Mouse (Mus musculus) neural tube, embryonic 14.5 days (tissue): Measurements from ENCODE around the gene Rfxank. TPM values are rescaled to one million over a fixed set of nuclear protein-coding genes. Genes with fewer than 3 reads are reported as not detected.

Source experiments
- ATAC-seq: fragments of 200-750 bp; cut with Nextera tagmentation; 2 replicates; pipeline ENCODE4 v1.8.0; 2017; ENCODE audit warnings: low read depth, mild to moderate bottlenecking, moderate TSS enrichment, moderate library complexity
- H3K27ac ChIP-seq: fragments of 300-500 bp; sonication (generic); 2 replicates; pipeline ENCODE4 v1.5.1; 2014; ENCODE audit warnings: low read depth, mild to moderate bottlenecking, control low read depth, low read length, moderate library complexity, mixed read lengths
- H3K27me3 ChIP-seq: fragments of 300-500 bp; sonication (generic); 2 replicates; pipeline ENCODE4 v1.6.1; 2014; ENCODE audit warnings: low read length; ENCODE audit not compliant: control insufficient read depth, insufficient read depth
- H3K36me3 ChIP-seq: fragments of 300-500 bp; sonication (generic); 2 replicates; pipeline ENCODE4 v1.6.1; 2014; ENCODE audit warnings: low read length, mixed read lengths; ENCODE audit not compliant: control insufficient read depth, insufficient read depth
- H3K4me1 ChIP-seq: fragments of 300-500 bp; sonication (generic); 2 replicates; pipeline ENCODE4 v1.6.1; 2014; ENCODE audit warnings: low read length; ENCODE audit not compliant: control insufficient read depth, insufficient read depth
- H3K4me2 ChIP-seq: fragments of 300-500 bp; sonication (generic); 2 replicates; pipeline ENCODE4 v1.6.1; 2014; ENCODE audit warnings: mild to moderate bottlenecking, low read depth, low read length, control low read depth
- H3K4me3 ChIP-seq: fragments of 300-500 bp; sonication (generic); 2 replicates; pipeline ENCODE4 v1.5.1; 2014; ENCODE audit warnings: low read depth, low read length, control low read depth, mixed read lengths
- H3K9ac ChIP-seq: fragments of 300-500 bp; sonication (generic); replicated peaks from 2 replicates; pipeline ENCODE4 v1.6.1; 2014; ENCODE audit warnings: low read depth, mild to moderate bottlenecking, control low read depth, low read length, mixed read lengths
- H3K9me3 ChIP-seq: fragments of 300-500 bp; sonication (generic); 2 replicates; pipeline ENCODE4 v1.6.1; 2016; ENCODE audit warnings: low read length; ENCODE audit not compliant: control insufficient read depth
- WGBS: fragments of 180-500 bp; shearing (Covaris S2); extraction: QIAGEN DNeasy Blood & Tissue Kit; methylation state at CpG from one replicate; pipeline ENCODE4 v1.1.7; 2014; 5-methylcytosine and 5-hydroxymethylcytosine counted together
- polyA plus RNA-seq: library from polyadenylated mRNA; unstranded; fragments of >200 nt; fragmentation: Nextera tagmentation; extraction: Ambion mirVana; gene quantifications from 2 replicates; pipeline ENCODE4 v1.2.1, GENCODE M21; 2014

Rfxank gene
- 9.4 and 12.2 TPM in 2 replicates for polyA plus RNA-seq

DNA sequence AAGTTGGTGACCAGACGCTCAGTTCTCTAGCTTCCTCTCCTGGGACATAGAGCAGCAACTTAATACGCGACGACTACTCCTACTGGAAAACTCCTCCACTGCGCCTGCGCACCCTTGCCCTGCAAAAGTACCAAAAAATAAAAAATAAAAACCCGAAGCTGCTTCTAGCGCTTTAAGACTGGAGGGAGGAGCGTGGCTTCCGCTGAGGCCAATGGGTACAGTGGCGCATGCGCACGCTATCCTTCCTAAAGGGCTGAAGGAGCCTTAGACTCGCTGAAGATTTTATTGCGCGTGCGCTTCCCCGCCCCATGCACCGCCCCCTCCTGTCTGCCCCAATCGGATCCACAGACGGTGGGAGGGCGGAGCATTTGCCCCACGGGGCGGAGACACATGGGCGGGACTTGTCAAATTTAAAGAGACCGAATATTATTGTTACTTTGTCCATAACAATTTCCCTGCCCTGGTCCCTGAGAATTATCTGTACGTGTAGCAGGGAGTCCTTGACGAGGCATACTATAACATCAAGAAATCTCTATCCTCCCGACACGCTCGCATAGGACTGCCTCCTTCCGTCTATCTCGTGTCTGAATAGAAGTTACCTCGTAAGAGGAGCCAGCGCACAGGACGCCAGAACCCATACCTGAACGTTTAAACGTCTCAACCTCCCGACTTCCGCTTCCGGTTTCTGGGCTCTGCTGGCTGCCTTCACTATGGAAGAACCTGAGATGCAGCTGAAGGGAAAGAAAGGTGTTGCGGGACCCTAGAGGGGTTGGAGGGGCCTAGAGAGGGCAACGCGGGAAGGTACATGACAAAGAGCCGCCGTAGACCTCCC is at the start of gene Rfxank, which contains the start of the genes Borcs8 and Mef2b:
TSS of gene Rfxank (minus strand) at position 129 of the 832 bp plus-strand sequence.
TSS of gene Borcs8 (plus strand) at position 474 of the 832 bp plus-strand sequence.
TSS of gene Mef2b (plus strand) at position 686 of the 832 bp plus-strand sequence.
- Histone ChIP-seq H3K27ac (peak within 1 kb of the TSS; percentile 82), H3K36me3 (peaks cover 27% of the 10 kb centered on the region), H3K4me1 (peaks cover 18% of the 10 kb centered on the region), H3K9me3 (no peaks in the 10 kb centered on the region), H3K9ac (peak within 1 kb of the TSS; percentile 63), H3K4me2 (peak within 1 kb of the TSS; percentile 81), H3K27me3 (no peaks in the 10 kb centered on the region), H3K4me3 (peak within 1 kb of the TSS; percentile 60)
- WGBS = under 1% methylated on average over 46 of the region's 46 CpGs
- ATAC-seq = peak; percentile 97

DNA sequence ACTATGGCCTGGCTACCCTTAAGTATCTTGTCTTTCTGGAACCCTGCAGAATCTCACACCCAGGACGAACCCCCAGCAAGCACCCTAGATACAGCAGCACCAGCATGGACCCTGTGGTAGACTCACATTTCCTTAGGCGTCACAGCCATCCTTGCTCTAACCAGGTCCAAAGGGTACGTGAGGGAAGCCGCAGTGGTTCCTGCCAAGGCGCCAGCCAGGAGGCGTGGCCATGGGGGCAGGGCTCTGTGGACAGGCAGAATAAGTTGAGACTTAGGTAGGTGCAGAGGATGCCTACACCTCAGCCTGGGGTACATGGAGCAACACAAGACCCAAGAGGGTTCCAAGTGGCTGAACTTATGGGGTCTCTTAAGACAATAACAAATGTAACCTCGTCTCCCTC is 49.8 kb upstream of the Rfxank start:
- 77% methylated on average over 7 of the region's 7 CpGs for WGBS
- Histone ChIP-seq H3K4me1 (no peaks in the 10 kb centered on the region), H3K9ac (no peak overlapping the region), H3K4me3 (no peak overlapping the region), H3K9me3 (no peaks in the 10 kb centered on the region), H3K36me3 (peaks cover 8% of the 10 kb centered on the region), H3K27me3 (no peaks in the 10 kb centered on the region), H3K27ac (no peak overlapping the region), H3K4me2 (no peak overlapping the region)
- no peak for ATAC-seq

DNA sequence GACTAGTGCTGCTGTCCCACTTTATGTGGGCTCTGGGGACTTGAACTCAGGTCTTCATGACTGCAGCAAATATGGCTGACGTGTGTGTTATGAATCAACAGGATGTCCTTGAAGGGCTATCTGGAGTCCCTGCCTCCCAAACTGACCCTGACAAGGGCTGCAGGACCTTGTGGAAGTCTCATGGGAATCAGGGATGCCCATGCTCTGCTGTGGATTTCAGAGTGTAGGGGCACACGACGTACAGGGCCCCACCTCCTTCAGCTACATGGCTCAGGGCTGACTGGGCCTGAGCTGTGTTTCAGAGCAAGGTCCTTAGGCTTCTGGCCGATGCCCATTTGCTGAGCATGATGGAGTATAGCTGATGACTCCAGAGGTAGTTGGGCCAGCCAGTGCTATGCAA is 44.2 kb upstream of the Rfxank start:
- Histone ChIP-seq H3K4me1 (no peaks in the 10 kb centered on the region), H3K36me3 (peaks cover 23% of the 10 kb centered on the region), H3K27ac (no peak overlapping the region), H3K27me3 (no peaks in the 10 kb centered on the region), H3K9ac (no peak overlapping the region), H3K9me3 (no peaks in the 10 kb centered on the region), H3K4me2 (no peak overlapping the region), H3K4me3 (no peak overlapping the region)
- ATAC-seq = no peak
- WGBS = 89% methylated on average over 4 of the region's 4 CpGs

DNA sequence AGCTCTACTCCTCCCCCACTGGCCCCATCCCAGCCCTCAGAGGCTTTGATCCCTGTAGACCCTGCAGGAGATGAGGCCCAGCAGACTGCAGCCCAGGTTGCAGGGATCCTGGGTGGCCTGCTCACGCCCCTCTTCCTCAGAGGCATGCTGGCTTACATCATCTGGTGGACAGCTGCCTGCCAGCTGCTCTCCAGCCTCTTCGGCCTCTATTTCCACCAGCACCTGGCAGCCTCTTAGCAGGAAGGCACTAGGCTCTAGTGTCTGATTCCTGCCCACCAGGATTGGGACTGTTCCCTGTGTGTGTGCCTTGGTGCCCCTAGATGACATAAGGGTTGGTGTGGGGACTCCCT is 42.9 kb upstream of the Rfxank start:
- no peaks in the 10 kb centered on the region for H3K4me1 ChIP-seq
- no peak overlapping the region for H3K9ac ChIP-seq
- H3K4me3 ChIP-seq = no peak overlapping the region
- H3K4me2 ChIP-seq = no peak overlapping the region
- no peaks in the 10 kb centered on the region for H3K27me3 ChIP-seq
- 41% methylated on average over 2 of the region's 2 CpGs for WGBS
- H3K36me3 ChIP-seq = peaks cover 18% of the 10 kb centered on the region
- H3K9me3 ChIP-seq = no peaks in the 10 kb centered on the region
- ATAC-seq = no peak
- no peak overlapping the region for H3K27ac ChIP-seq

DNA sequence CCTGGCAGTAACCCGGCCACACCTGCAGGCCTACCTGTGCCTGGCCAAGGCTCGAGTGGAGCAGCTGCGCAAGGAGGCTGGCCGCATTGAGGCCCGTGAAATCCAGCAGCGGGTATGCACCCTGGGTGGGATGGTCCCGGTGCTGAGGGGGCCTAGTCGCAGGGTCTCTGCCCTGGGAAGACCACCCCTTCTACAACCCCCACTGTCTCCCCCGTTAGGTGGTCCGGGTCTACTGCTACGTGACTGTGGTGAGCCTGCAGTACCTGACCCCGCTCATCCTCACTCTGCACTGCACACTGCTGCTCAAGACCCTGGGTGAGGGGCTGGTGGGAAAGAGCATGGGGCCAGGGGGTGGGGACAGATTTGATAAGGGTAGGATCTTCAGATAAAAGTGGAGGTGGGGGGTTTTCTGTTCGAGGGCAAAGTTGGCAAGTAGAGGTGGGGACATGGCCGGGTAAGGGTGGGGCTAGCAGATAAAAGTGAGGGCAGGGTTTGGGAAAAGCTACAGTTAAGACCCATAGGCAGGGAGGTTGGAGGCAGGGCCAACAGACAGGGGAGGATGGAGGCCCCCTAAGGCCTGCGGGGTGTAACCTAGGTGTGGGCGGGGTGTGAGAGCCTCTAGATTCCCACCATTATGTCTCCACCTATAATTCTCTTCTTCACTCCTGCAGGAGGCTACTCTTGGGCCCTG is 42.4 kb upstream of the Rfxank start:
- H3K4me2 ChIP-seq = no peak overlapping the region
- H3K4me3 ChIP-seq = no peak overlapping the region
- no peaks in the 10 kb centered on the region for H3K9me3 ChIP-seq
- H3K9ac ChIP-seq = no peak overlapping the region
- H3K4me1 ChIP-seq = no peaks in the 10 kb centered on the region
- 76% methylated on average over 16 of the region's 16 CpGs for WGBS
- no peak overlapping the region for H3K27ac ChIP-seq
- ATAC-seq = no peak
- H3K27me3 ChIP-seq = no peaks in the 10 kb centered on the region
- peaks cover 18% of the 10 kb centered on the region for H3K36me3 ChIP-seq

DNA sequence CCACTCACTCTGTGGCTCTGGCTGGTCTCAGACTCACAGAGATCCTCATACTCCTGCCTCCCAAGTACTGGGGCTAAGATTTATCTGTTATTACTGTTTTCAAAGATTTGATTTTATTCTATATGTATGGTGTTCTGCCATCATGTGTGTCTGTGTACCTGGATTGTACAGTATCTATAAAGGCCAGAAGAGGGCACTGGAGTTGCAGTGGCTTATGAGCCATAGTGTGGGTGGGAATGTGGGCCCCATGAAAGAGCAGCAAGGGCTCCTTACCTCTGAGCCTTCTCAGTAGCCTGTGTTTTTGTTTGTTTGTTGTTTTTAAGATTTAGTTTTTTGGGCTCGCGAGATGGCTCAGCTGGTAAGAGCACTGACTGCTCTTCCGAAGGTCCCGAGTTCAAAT is 40.1 kb upstream of the Rfxank start:
- no peaks in the 10 kb centered on the region for H3K4me1 ChIP-seq
- ATAC-seq = no peak
- H3K27ac ChIP-seq = no peak overlapping the region
- H3K27me3 ChIP-seq = no peaks in the 10 kb centered on the region
- no peak overlapping the region for H3K4me2 ChIP-seq
- H3K4me3 ChIP-seq = no peak overlapping the region
- WGBS = 98% methylated on average over 4 of the region's 4 CpGs
- H3K9ac ChIP-seq = no peak overlapping the region
- no peaks in the 10 kb centered on the region for H3K9me3 ChIP-seq
- H3K36me3 ChIP-seq = peaks cover 18% of the 10 kb centered on the region

DNA sequence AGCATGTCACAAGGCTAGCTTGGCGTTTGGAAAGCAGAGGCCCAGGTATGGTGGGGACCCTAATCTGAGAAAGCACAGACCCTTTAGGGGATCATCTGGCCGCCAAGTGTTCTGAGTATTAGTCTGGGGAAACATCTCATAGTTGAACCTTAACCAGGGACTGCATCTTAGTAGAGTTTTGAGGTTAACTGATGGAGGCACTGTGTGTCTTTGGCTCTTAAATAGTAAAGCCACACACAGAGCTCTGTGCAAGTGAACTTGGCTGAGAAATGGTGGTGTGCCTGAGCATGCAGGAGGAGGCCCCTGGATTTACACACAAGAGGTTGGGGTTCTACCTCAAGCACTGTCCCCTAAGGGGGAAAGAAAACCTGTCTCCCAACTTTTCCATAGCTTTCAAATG is 39.3 kb upstream of the Rfxank start:
- WGBS = 94% methylated on average over 2 of the region's 2 CpGs
- H3K9me3 ChIP-seq = no peaks in the 10 kb centered on the region
- peaks cover 2% of the 10 kb centered on the region; the same call in 1 of the 2 replicates for H3K4me1 ChIP-seq
- no peak overlapping the region for H3K27ac ChIP-seq
- no peak overlapping the region for H3K9ac ChIP-seq
- no peak overlapping the region for H3K4me2 ChIP-seq
- peaks cover 18% of the 10 kb centered on the region for H3K36me3 ChIP-seq
- ATAC-seq = no peak
- no peak overlapping the region for H3K4me3 ChIP-seq
- H3K27me3 ChIP-seq = no peaks in the 10 kb centered on the region

DNA sequence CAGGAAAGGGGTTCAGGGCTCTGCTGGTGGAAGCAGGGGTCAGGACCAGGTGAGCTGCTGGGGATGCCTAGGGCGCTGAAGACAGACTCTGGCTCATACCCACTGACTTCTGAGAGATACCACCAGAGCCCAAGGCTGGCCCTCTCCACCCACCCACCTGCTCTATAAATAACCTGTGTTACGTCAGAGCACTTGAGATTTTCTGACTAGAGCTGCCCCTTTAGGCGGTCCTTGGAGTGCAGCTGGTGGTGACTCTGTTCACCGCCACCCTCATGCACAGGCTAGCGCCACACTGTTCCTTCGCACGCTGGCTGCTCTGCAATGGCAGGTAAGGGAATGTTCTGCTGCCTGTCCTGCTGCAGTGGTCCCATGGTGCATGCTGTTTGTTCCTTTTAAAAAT is 35.1 kb upstream of the Rfxank start:
- Histone ChIP-seq H3K4me1 (peaks cover 4% of the 10 kb centered on the region; the same call in 1 of the 2 replicates), H3K27ac (no peak overlapping the region), H3K9ac (no peak overlapping the region), H3K4me2 (no peak overlapping the region), H3K9me3 (no peaks in the 10 kb centered on the region), H3K27me3 (no peaks in the 10 kb centered on the region), H3K4me3 (no peak overlapping the region), H3K36me3 (no peaks in the 10 kb centered on the region; the same call in 1 of the 2 replicates)
- 92% methylated on average over 7 of the region's 7 CpGs for WGBS
- ATAC-seq = no peak

DNA sequence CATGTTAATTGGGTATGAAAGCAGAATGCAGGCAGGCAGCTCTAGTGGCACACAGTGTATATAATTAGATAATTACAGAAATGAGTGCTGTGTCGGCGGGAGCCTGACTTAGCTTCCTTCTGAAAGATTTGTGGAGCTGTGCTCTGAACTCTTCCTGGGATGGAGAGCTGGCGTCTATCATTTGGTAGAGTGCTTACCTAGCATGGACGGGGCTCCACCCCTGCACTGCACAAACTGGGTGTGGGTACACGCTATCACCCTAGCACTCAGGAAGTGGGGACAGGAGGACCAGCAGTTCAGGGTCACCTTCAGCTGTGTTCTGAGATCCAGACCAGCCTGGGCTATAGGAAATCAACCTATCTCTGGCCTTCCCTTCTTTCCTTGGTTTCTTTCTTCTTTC is 34.4 kb upstream of the Rfxank start:
- peaks cover 4% of the 10 kb centered on the region; the same call in 1 of the 2 replicates for H3K4me1 ChIP-seq
- no peak overlapping the region for H3K4me3 ChIP-seq

More for the DNA sequence above, 34.4 kb upstream of the Rfxank start:
- no peak for ATAC-seq
- Histone ChIP-seq H3K36me3 (no peaks in the 10 kb centered on the region; the same call in 1 of the 2 replicates), H3K9me3 (no peaks in the 10 kb centered on the region), H3K27ac (no peak overlapping the region), H3K9ac (no peak overlapping the region), H3K4me2 (peak overlapping the region; percentile 60; the same call in 1 of the 2 replicates), H3K27me3 (no peaks in the 10 kb centered on the region)
- WGBS = 74% methylated on average over 5 of the region's 5 CpGs
